Mouse (Mus musculus): ENCODE data around the gene Serpinb1a.

Serpinb1a gene

DNA sequence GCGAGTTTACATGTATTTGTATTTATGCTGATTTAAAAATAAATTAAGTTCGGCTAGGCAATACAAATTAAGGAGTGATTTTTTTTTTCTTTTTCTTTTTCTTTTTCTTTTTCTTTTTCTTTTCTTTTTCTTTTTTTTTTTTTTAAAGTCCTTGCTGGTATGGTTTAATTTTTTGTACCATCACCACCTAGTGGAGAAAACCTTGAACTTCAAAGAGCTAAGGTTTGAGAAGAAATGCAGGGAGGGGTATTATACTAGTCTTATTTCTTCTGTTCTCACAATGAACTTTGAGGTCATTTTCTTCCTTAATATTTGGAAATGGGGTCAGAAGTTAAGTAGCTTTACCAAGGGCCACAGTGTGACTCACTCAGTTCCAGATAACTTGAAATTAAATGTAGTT is 51.9 kb downstream of the Serpinb1a start:
- no peak for DNase-seq (ENCODE audit: low read depth, low spot score)

DNA sequence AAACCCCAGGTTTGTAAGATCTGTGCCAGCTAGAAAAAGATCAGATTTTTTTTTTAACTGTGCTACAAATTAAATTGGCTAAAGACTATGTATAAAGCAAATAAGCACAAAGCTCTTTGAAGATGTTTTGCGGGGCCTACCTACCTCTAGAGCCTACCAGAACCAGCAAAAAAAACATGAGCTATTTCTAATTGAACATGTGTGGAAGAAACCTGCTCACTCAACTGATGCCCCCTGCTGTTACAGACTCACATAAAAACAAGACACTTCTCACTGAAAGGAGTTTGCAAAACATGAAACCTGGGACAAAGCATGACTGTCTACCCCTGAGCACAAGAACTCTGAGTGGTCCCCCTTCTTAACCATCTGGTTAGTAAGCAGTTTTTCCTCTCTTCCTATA is 53.9 kb downstream of the Serpinb1a start:
- no peak for DNase-seq (ENCODE audit: low read depth, low spot score)

DNA sequence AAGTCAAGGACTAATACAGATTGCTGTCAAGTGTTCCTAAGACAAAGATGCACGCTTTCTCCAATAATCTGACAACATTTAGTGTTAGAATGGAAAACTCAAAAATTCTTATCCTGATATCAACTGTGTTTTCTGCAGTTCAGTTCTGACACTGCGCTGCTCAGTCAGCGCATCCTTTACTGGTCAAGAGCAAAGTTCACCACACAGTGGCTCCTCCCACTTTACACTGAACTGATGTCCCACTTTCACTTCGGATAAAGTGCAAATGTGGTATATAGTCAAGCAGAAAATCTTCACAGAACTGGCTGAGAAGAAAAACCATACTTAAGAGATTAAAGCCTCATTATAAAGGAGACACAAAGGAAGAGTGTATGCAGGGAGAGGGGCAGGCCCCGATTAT is 55.8 kb downstream of the Serpinb1a start:
- no peak for DNase-seq (ENCODE audit: low read depth, low spot score)

DNA sequence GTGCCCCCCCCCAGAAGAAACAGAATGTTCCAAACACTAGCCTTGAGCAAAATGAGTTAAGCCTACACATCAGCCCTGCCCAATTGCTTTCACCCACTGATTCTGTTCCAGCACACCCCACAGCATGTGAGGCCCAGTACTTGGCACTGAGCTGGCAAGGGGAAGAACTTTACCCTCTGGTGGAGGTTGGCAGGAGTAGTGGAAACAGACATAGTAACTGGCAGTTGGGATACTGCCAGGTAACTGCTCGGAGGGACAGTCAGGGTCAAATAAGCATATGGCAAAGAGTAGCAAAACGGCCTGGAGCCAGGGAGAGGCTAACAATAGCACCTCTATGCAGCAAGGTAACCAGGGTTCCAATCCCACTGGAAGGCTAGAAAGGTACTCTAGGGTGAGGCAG is 56.4 kb downstream of the Serpinb1a start:
- DNase-seq (ENCODE audit: low read depth, low spot score): no peak

Data from c-Kit-negative CD71-positive TER-119-positive erythroid progenitor cells, embryonic 14.5 days (primary cell).